Mouse (Mus musculus) brain, embryonic 14.5 days (tissue): Measurements from ENCODE around the gene Traip.

Source experiments
- CTCF ChIP-seq: fragments of 200-500 bp; IDR thresholded peaks from 2 replicates; pipeline ENCODE4 v1.5.1; 2012; ENCODE audit warnings: inconsistent platforms, mild to moderate bottlenecking, moderate library complexity, borderline replicate concordance; ENCODE audit not compliant: insufficient read depth, insufficient read length; ENCODE audit errors: extremely low read depth
- POLR2A ChIP-seq: fragments of 200-500 bp; IDR thresholded peaks from 2 replicates; pipeline ENCODE4 v1.6.1; 2012; ENCODE audit warnings: mild to moderate bottlenecking, inconsistent platforms, borderline replicate concordance; ENCODE audit not compliant: poor library complexity, insufficient read depth, insufficient read length, severe bottlenecking; ENCODE audit errors: extremely low read depth

DNA sequence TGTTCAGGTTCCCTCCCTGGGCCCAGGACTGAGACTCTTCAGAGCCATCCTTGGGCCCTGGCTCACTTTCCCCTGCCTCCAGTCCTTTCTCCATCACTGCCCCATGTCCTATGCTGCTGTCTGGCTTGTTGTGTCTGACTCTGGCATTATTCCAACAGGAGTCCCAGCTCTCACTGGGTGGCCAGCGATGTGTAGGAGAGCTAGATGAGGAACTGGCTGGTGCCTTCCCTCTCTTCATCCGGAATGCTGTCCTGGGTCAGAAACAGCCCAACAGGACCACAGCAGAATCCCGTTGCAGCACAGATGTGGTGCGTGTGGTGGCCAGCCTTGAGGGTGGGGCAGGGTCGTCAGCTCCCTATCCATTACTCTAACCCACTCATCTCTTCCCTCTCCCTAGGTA, 20.4 kb downstream of the Traip start:
- TF ChIP-seq CTCF (no peak), POLR2A (no peak)
